Mouse (Mus musculus): ENCODE data around the gene Gm45233. TPM values are rescaled to one million over a fixed set of nuclear protein-coding genes. Genes with fewer than 3 reads are reported as not detected.

Gm45233 gene
- polyA plus RNA-seq, 2 experiments: 0.63 to 1.0 TPM

DNA sequence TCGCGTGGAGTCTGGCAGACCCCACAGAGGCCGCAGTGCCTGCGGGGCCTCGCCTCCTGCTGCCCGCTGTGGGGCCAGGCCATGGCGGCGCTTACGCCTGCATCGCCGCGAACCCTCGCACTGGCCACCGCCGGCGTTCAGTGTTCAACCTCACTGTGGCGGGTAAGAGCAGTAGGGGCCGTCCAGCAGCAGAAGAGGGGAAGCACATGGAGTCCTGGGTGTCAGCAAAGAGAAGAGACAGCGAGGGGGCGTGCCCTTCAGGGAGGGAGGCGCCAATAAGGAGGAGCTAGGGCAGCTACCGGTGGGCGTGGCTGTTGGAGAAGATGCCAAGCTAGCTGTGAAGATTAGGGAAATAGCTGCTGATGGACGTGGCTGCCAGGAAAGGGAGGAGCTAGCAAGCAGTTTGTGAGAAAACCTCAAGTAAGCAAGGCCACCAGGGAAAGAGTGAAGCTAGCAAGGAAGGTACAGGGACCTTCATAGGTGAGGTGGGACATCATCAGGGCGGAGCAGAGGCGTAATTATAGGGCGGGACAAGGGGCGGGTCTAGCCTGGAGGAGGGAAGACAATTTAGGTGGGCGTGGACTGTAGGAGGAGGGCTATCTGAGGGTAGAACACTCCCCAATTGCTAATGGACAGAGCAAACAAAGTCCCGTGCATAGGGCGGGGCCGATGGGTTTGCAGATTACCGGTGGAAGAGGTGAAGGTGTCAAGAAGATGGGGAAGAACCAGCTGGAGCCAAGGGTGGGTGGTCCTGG is 21.6 kb downstream of the Gm45233 start:
- no peak for TF ChIP-seq POLR2A (IDR thresholded peaks at IDR 0.05; ENCODE audit: borderline replicate concordance, extremely low read depth, insufficient read depth, insufficient read length)
- Histone ChIP-seq H3K9ac (ENCODE audit: low read depth, low read length, severe bottlenecking) (peak overlapping the region; percentile 43), H3K4me3 (replicated peaks; ENCODE audit: low read length) (peak overlapping the region; percentile 43), H3K4me2 (replicated peaks; ENCODE audit: low read depth, low read length, severe bottlenecking) (peak overlapping the region; percentile 81), H3K9me3 (ENCODE audit: control insufficient read depth, low read length) (no peaks in the 10 kb centered on the region), H3K27ac (replicated peaks; ENCODE audit: low read depth, low read length) (no peak overlapping the region), H3K27me3 (ENCODE audit: control insufficient read depth, insufficient read depth, low read length) (peaks cover 12% of the 10 kb centered on the region), H3K36me3 (ENCODE audit: control insufficient read depth, insufficient read depth, low read length) (no peaks in the 10 kb centered on the region), H3K4me1 (ENCODE audit: control insufficient read depth, insufficient read depth, low read length) (0 out of 2 replicates have a peak, but pooled peaks cover 2% of the 10 kb centered on the region)
- ATAC-seq (ENCODE audit: low FRiP score, low read depth): peak; percentile 87
- DNase-seq (ENCODE audit: low spot score): peak; percentile 85
- WGBS: under 1% methylated on average over 32 of the region's 33 CpGs

DNA sequence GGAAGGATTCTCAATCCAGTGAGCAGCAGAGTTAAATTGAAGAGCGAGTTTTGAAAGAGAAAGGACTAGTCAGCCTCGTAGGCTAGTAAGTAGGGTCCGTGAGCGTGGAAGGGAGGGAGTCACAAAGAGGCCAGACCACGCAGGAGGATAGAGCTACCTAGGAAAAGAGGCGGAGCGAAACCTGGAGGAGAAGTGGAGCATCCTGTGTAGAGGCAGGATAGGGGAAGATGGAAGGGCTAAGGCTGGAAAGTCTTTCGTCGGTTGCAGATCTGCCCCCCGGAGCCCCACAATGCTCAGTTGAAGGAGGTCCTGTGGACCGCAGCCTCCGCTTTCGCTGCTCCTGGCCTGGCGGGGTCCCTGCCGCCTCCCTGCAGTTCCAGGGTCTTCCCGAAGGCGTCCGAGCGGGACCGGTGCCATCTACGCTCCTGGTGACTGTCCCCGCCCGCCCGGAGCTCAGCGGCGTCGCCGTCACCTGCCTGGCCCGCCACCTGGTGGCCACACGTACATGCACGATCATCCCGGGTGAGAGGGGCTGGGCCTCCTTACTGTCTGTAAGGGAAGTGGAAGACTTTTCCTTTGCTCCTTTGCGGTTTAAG is 22.3 kb downstream of the Gm45233 start:
- peak; percentile 68 for ATAC-seq (ENCODE audit: low FRiP score, low read depth)
- H3K9ac ChIP-seq (ENCODE audit: low read depth, low read length, severe bottlenecking): peak overlapping the region; percentile 43
- DNase-seq (ENCODE audit: low spot score): peak; percentile 56
- TF ChIP-seq POLR2A (IDR thresholded peaks at IDR 0.05; ENCODE audit: borderline replicate concordance, extremely low read depth, insufficient read depth, insufficient read length): no peak
- peak overlapping the region; percentile 81 for H3K4me2 ChIP-seq (replicated peaks; ENCODE audit: low read depth, low read length, severe bottlenecking)
- 1% methylated on average over 29 of the region's 33 CpGs for WGBS
- no peak overlapping the region for H3K27ac ChIP-seq (replicated peaks; ENCODE audit: low read depth, low read length)
- peak overlapping the region; percentile 43 for H3K4me3 ChIP-seq (replicated peaks; ENCODE audit: low read length)
- 0 out of 2 replicates have a peak, but pooled peaks cover 2% of the 10 kb centered on the region for H3K4me1 ChIP-seq (ENCODE audit: control insufficient read depth, insufficient read depth, low read length)
- H3K27me3 ChIP-seq (ENCODE audit: control insufficient read depth, insufficient read depth, low read length): peaks cover 12% of the 10 kb centered on the region
- H3K36me3 ChIP-seq (ENCODE audit: control insufficient read depth, insufficient read depth, low read length): no peaks in the 10 kb centered on the region
- H3K9me3 ChIP-seq (ENCODE audit: control insufficient read depth, low read length): no peaks in the 10 kb centered on the region

DNA sequence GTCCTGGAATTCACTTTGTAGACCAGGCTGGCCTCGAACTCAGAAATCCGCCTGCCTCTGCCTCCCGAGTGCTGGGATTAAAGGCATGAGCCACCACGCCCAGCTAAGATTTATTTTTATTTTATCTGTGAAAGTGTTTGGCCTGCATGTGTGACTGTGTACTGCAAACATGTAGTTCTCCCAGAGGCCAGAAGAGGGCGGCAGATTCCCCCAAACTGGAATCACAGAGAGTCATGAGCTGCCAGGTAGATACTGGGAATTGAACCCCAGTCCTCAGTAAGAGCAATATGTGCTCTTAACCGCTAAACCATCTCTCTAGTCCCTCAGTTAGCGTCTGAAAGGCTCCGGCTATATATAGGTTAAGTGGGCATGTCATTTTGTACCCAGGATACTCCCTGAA is 26.4 kb downstream of the Gm45233 start:
- ATAC-seq (ENCODE audit: low FRiP score, low read depth): no peak
- H3K9me3 ChIP-seq (ENCODE audit: control insufficient read depth, low read length): no peaks in the 10 kb centered on the region
- H3K4me3 ChIP-seq (replicated peaks; ENCODE audit: low read length): no peak overlapping the region
- H3K36me3 ChIP-seq (ENCODE audit: control insufficient read depth, insufficient read depth, low read length): no peaks in the 10 kb centered on the region
- no peak overlapping the region for H3K27ac ChIP-seq (replicated peaks; ENCODE audit: low read depth, low read length)
- no peak overlapping the region for H3K9ac ChIP-seq (ENCODE audit: low read depth, low read length, severe bottlenecking)
- 0 out of 2 replicates have a peak, but pooled peaks cover 1% of the 10 kb centered on the region for H3K27me3 ChIP-seq (ENCODE audit: control insufficient read depth, insufficient read depth, low read length)
- DNase-seq (ENCODE audit: low spot score): no peak
- TF ChIP-seq POLR2A (IDR thresholded peaks at IDR 0.05; ENCODE audit: borderline replicate concordance, extremely low read depth, insufficient read depth, insufficient read length): no peak
- H3K4me1 ChIP-seq (ENCODE audit: control insufficient read depth, insufficient read depth, low read length): 0 out of 2 replicates have a peak, but pooled peaks cover 2% of the 10 kb centered on the region
- no peak overlapping the region for H3K4me2 ChIP-seq (replicated peaks; ENCODE audit: low read depth, low read length, severe bottlenecking)
- 42% methylated on average over 8 of the region's 8 CpGs for WGBS

GRCm38 (mm10) chr7:43475706-43476105 is 31.8 kb downstream of the Gm45233 start:
- no peak for DNase-seq (ENCODE audit: low spot score)

GRCm38 (mm10) chr7:43476376-43476775 is 32.4 kb downstream of the Gm45233 start:
- WGBS: 12% methylated on average over 13 of the region's 13 CpGs
- Histone ChIP-seq H3K9me3 (ENCODE audit: control insufficient read depth, low read length) (no peaks in the 10 kb centered on the region), H3K9ac (ENCODE audit: low read depth, low read length, severe bottlenecking) (no peak overlapping the region), H3K27ac (replicated peaks; ENCODE audit: low read depth, low read length) (no peak overlapping the region), H3K4me3 (replicated peaks; ENCODE audit: low read length) (no peak overlapping the region), H3K4me1 (ENCODE audit: control insufficient read depth, insufficient read depth, low read length) (no peaks in the 10 kb centered on the region), H3K36me3 (ENCODE audit: control insufficient read depth, insufficient read depth, low read length) (0 out of 2 replicates have a peak, but pooled peaks cover 4% of the 10 kb centered on the region), H3K27me3 (ENCODE audit: control insufficient read depth, insufficient read depth, low read length) (peaks cover 28% of the 10 kb centered on the region), H3K4me2 (replicated peaks; ENCODE audit: low read depth, low read length, severe bottlenecking) (no peak overlapping the region)
- DNase-seq (ENCODE audit: low spot score): no peak
- ATAC-seq (ENCODE audit: low FRiP score, low read depth): no peak
- no peak for TF ChIP-seq POLR2A (IDR thresholded peaks at IDR 0.05; ENCODE audit: borderline replicate concordance, extremely low read depth, insufficient read depth, insufficient read length)

More at GRCm38 (mm10) chr7:43475706-43476105, 31.8 kb downstream of the Gm45233 start:
- no peak overlapping the region for H3K4me3 ChIP-seq (replicated peaks; ENCODE audit: low read length)
- H3K27ac ChIP-seq (replicated peaks; ENCODE audit: low read depth, low read length): no peak overlapping the region
- H3K27me3 ChIP-seq (ENCODE audit: control insufficient read depth, insufficient read depth, low read length): peaks cover 28% of the 10 kb centered on the region
- WGBS: 8% methylated on average over 23 of the region's 23 CpGs
- H3K9me3 ChIP-seq (ENCODE audit: control insufficient read depth, low read length): no peaks in the 10 kb centered on the region
- H3K9ac ChIP-seq (ENCODE audit: low read depth, low read length, severe bottlenecking): no peak overlapping the region
- H3K36me3 ChIP-seq (ENCODE audit: control insufficient read depth, insufficient read depth, low read length): 0 out of 2 replicates have a peak, but pooled peaks cover 4% of the 10 kb centered on the region
- ATAC-seq (ENCODE audit: low FRiP score, low read depth): no peak
- no peak overlapping the region for H3K4me2 ChIP-seq (replicated peaks; ENCODE audit: low read depth, low read length, severe bottlenecking)
- no peaks in the 10 kb centered on the region for H3K4me1 ChIP-seq (ENCODE audit: control insufficient read depth, insufficient read depth, low read length)
- TF ChIP-seq POLR2A (IDR thresholded peaks at IDR 0.05; ENCODE audit: borderline replicate concordance, extremely low read depth, insufficient read depth, insufficient read length): no peak

All from limb, embryonic 14.5 days (tissue).